ENCODE assay signal across 14 mouse cellular contexts in genomic region chr5:120365950-120366467, GRCm38 (mm10).
DNase-seq lines count a peak whose midpoint lies in the region; ATAC-seq and TF ChIP-seq lines count a peak whose summit lies in the region.
"Had no signal": no experiment of that assay in that cellular context is flagged by ENCODE, and none has a peak within 500 bp of the region (broad histone marks: within the 10 kb centered on the region; RNA-seq: fewer than 3 reads in every experiment).

No protein-coding gene starts in this region.

- no peak for TF ChIP-seq CTCF in hindbrain, postnatal 0 days (IDR thresholded peaks at IDR 0.05; ENCODE audit: low read depth)

- DNase-seq in left cerebral cortex, adult 11 months (ENCODE audit: low spot score) = peak; percentile 3
- DNase-seq in left cerebral cortex, postnatal 4 days = no peak
- DNase-seq in hindbrain, postnatal 0 days (ENCODE audit: low spot score) = peak; percentile 34
- peak; percentile 91 for DNase-seq in midbrain, embryonic 11.5 days (ENCODE audit: low spot score, missing footprints)
- DNase-seq in telencephalon, adult 2 months (ENCODE audit: low read depth, low spot score) = peak; percentile 23
- DNase-seq in thymus, postnatal 36 days = no peak
- no peak for DNase-seq in testis, postnatal 10 days (ENCODE audit: low spot score)
- DNase-seq: adrenal gland, postnatal 10 days; cerebellum, postnatal 25 days; lung, adult 2 months had no signal

- no peak overlapping the region for H3K4me2 ChIP-seq in hindbrain, postnatal 0 days (ENCODE audit: low read depth, low read length)
- no peak overlapping the region for H3K4me2 ChIP-seq in midbrain, embryonic 11.5 days

- no peaks in the 10 kb centered on the region for H3K9me3 ChIP-seq in hindbrain, postnatal 0 days (ENCODE audit: low read length)
- H3K9me3 ChIP-seq in midbrain, embryonic 11.5 days (ENCODE audit: control insufficient read depth, low read length) = no peaks in the 10 kb centered on the region
- H3K9me3 ChIP-seq: heart, embryonic 10.5 days; limb, embryonic 10.5 days had no signal

- H3K36me3 ChIP-seq in hindbrain, postnatal 0 days (ENCODE audit: insufficient read depth, low read length) = no peaks in the 10 kb centered on the region
- no peaks in the 10 kb centered on the region for H3K36me3 ChIP-seq in midbrain, embryonic 11.5 days (ENCODE audit: control insufficient read depth, insufficient read depth, low read length)
- H3K36me3 ChIP-seq: heart, embryonic 10.5 days; limb, embryonic 10.5 days had no signal

- intact Hi-C loops in left cerebral cortex, postnatal 4 days (cut with DNase I) = no loop called here

- no peaks in the 10 kb centered on the region for H3K27me3 ChIP-seq in hindbrain, postnatal 0 days (ENCODE audit: insufficient read depth, low read length)
- H3K27me3 ChIP-seq in midbrain, embryonic 11.5 days (ENCODE audit: control insufficient read depth, insufficient read depth, low read length) = peaks cover 3% of the 10 kb centered on the region

- no peak overlapping the region for H3K9ac ChIP-seq in hindbrain, postnatal 0 days (replicated peaks; ENCODE audit: low read length)
- H3K9ac ChIP-seq in midbrain, embryonic 11.5 days (ENCODE audit: low read length) = peak overlapping the region; percentile 45

- no peak overlapping the region for H3K27ac ChIP-seq in hindbrain, postnatal 0 days
- H3K27ac ChIP-seq in midbrain, embryonic 11.5 days (ENCODE audit: low read depth, low read length) = peak overlapping the region; percentile 59; the same call in 1 of the 2 replicates
- H3K27ac ChIP-seq: heart, embryonic 10.5 days; limb, embryonic 10.5 days had no signal

- WGBS in hindbrain, postnatal 0 days = 15% methylated on average over 10 of the region's 10 CpGs
- 36% methylated on average over 10 of the region's 10 CpGs for WGBS in midbrain, embryonic 11.5 days

- ATAC-seq in hindbrain, postnatal 0 days = no peak
- ATAC-seq in midbrain, embryonic 11.5 days (ENCODE audit: low FRiP score) = peak; percentile 75
- no peak for ATAC-seq in erythroid progenitor cell, adult 5-6 weeks (replicated peaks; ENCODE audit: low FRiP score, poor library complexity, severe bottlenecking)
- ATAC-seq: intestine, postnatal 0 days had no signal

- no peaks in the 10 kb centered on the region for H3K4me1 ChIP-seq in hindbrain, postnatal 0 days (ENCODE audit: insufficient read depth, low read length)
- H3K4me1 ChIP-seq in midbrain, embryonic 11.5 days (ENCODE audit: control insufficient read depth, insufficient read depth, low read length) = peaks cover 8% of the 10 kb centered on the region

- no peak overlapping the region for H3K4me3 ChIP-seq in hindbrain, postnatal 0 days (ENCODE audit: low read length)
- no peak overlapping the region for H3K4me3 ChIP-seq in midbrain, embryonic 11.5 days (ENCODE audit: low read depth, low read length)
- H3K4me3 ChIP-seq: heart, embryonic 10.5 days; limb, embryonic 10.5 days had no signal

Comparison
In these comparisons a context has a peak if more than half of its experiments do, and no peak if none do; other contexts are left out.
1. DNase-seq: peak in left cerebral cortex, adult 11 months (single experiment), hindbrain, postnatal 0 days (single experiment), midbrain, embryonic 11.5 days (single experiment) and telencephalon, adult 2 months (single experiment); none in left cerebral cortex, postnatal 4 days (single experiment), thymus, postnatal 36 days (0 of 2) and testis, postnatal 10 days (single experiment).